15 mouse cellular contexts compared by ENCODE assay signal in the genomic region with DNA sequence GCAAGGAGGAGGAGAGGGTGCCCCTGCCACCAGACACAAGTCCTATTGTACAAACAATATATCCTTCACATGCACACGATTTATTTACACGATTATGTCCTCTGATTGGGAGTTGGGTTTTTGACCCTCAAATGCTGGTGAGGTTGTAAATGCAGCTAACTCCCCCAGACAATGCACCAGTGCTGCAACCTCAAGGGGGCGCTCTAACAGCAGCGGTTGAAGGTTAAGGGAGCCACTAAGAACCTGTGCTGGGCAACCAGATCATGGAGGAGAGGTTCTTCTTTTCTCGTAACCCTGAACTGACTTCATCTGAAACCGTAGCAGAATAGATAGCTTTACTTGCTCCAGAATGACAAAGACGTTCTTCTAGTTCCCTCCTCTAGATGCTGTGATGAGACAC. TPM values are rescaled to one million over a fixed set of nuclear protein-coding genes. Genes with fewer than 3 reads are reported as not detected.
DNase-seq lines count a peak whose midpoint lies in the region; ATAC-seq and TF ChIP-seq lines count a peak whose summit lies in the region.
"Had no signal": no experiment of that assay in that cellular context is flagged by ENCODE, and none has a peak within 500 bp of the region (broad histone marks: within the 10 kb centered on the region; RNA-seq: fewer than 3 reads in every experiment).

No protein-coding gene starts in this region.

- H3K4me2 ChIP-seq in liver, postnatal 0 days (ENCODE audit: low read depth, low read length): no peak overlapping the region
- H3K4me2 ChIP-seq in CH12.LX (ENCODE audit: insufficient read depth, low read depth, poor library complexity, severe bottlenecking): no peak overlapping the region
- no peak overlapping the region for H3K4me2 ChIP-seq in forebrain, embryonic 16.5 days (ENCODE audit: low read length)
- H3K4me2 ChIP-seq: limb, embryonic 15.5 days had no signal

- H3K36me3 ChIP-seq in liver, postnatal 0 days (replicated peaks; ENCODE audit: insufficient read depth, low read length): no peaks in the 10 kb centered on the region
- H3K36me3 ChIP-seq in CH12.LX (replicated peaks in 1 of 2; ENCODE audit: control insufficient read depth in 1 of 2, insufficient read depth in 1 of 2, low read length in 1 of 2): no peaks in the 10 kb centered on the region
- no peaks in the 10 kb centered on the region for H3K36me3 ChIP-seq in forebrain, embryonic 16.5 days (ENCODE audit: control insufficient read depth, insufficient read depth)
- H3K36me3 ChIP-seq: limb, embryonic 15.5 days had no signal

- peak; percentile 22; the same call in 1 of the 2 replicates for TF ChIP-seq CTCF in gastrocnemius, adult 2 months (IDR thresholded peaks at IDR 0.05)
- TF ChIP-seq CTCF in liver, postnatal 0 days (IDR thresholded peaks at IDR 0.05; ENCODE audit: low read depth): peak; percentile 33
- peak; percentile 22 to 50; a peak in 2 of 4 replicates for TF ChIP-seq CTCF in CH12.LX (conservative IDR thresholded peaks at IDR 0.05 in 1 of 2, IDR thresholded peaks at IDR 0.05 in 1 of 2; ENCODE audit: low read depth in 2 of 2, low read length in 2 of 2)
- TF ChIP-seq CTCF in brain, embryonic 14.5 days (IDR thresholded peaks at IDR 0.05; ENCODE audit: borderline replicate concordance, extremely low read depth, insufficient read depth, insufficient read length): peak; percentile 20; the same call in 1 of the 2 replicates

- ATAC-seq in liver, postnatal 0 days: no peak
- no peak for ATAC-seq in forebrain, embryonic 16.5 days

- in situ Hi-C loops in CH12.LX (cut with MboI; ENCODE audit: low pct_ligation_motif_present, low pct_unique_long_range_greater_than_20kb, low sequenced_read_pairs): no loop called here

- WGBS in liver, postnatal 0 days (ENCODE audit: insufficient replicate concordance): 64% methylated on average over 7 of the region's 7 CpGs
- 72% methylated on average over 7 of the region's 7 CpGs for WGBS in forebrain, embryonic 16.5 days

- H3K27me3 ChIP-seq in liver, postnatal 0 days (ENCODE audit: insufficient read depth, low read length): no peaks in the 10 kb centered on the region
- no peaks in the 10 kb centered on the region for H3K27me3 ChIP-seq in CH12.LX (replicated peaks)
- H3K27me3 ChIP-seq in forebrain, embryonic 16.5 days (replicated peaks; ENCODE audit: control insufficient read depth, insufficient read depth, low read length): no peaks in the 10 kb centered on the region
- H3K27me3 ChIP-seq: limb, embryonic 15.5 days had no signal

- no peak overlapping the region for H3K9ac ChIP-seq in liver, postnatal 0 days (replicated peaks)
- H3K9ac ChIP-seq in CH12.LX (ENCODE audit: insufficient read depth, low read depth): no peak overlapping the region
- H3K9ac ChIP-seq in forebrain, embryonic 16.5 days (replicated peaks; ENCODE audit: low read depth, low read length): no peak overlapping the region
- H3K9ac ChIP-seq: limb, embryonic 15.5 days had no signal

- intact Hi-C loops in gastrocnemius, adult 2 months (cut with DNase I): no loop called here

- no peak; the same call in none of the 2 replicates for TF ChIP-seq RAD21 in CH12.LX (IDR thresholded peaks at IDR 0.05; ENCODE audit: low read depth, low read length)

- no peaks in the 10 kb centered on the region for H3K9me3 ChIP-seq in liver, postnatal 0 days (ENCODE audit: low read length)
- no peaks in the 10 kb centered on the region for H3K9me3 ChIP-seq in CH12.LX (replicated peaks; ENCODE audit: low read length)
- H3K9me3 ChIP-seq in forebrain, embryonic 16.5 days (ENCODE audit: control insufficient read depth, low read length): no peaks in the 10 kb centered on the region
- H3K9me3 ChIP-seq: limb, embryonic 15.5 days had no signal

- no peaks in the 10 kb centered on the region for H3K79me2 ChIP-seq in CH12.LX (replicated peaks; ENCODE audit: control insufficient read depth, extremely low read depth, insufficient read depth, poor library complexity, severe bottlenecking)

- DNase-seq in gastrocnemius, adult 2 months: no peak
- no peak for DNase-seq in gastrocnemius, adult 8-10 months (ENCODE audit: low spot score in 2 of 2)
- no peak for DNase-seq in liver, postnatal 0 days
- DNase-seq in liver: no peak
- DNase-seq in CH12.LX (ENCODE audit: extremely low read depth): no peak
- no peak for DNase-seq in brain, embryonic 14.5 days (ENCODE audit: low read depth)
- DNase-seq in gastrocnemius, postnatal 4 days (ENCODE audit: low spot score in 2 of 2): no peak
- DNase-seq: adrenal gland, postnatal 36 days; cerebellum, adult 2 months; heart, adult 18-20 months had no signal

- no peaks in the 10 kb centered on the region for H3K4me1 ChIP-seq in liver, postnatal 0 days (ENCODE audit: insufficient read depth)
- H3K4me1 ChIP-seq in CH12.LX (ENCODE audit: control insufficient read depth in 1 of 2, insufficient read depth in 2 of 2): no peaks in the 10 kb centered on the region
- no peaks in the 10 kb centered on the region for H3K4me1 ChIP-seq in forebrain, embryonic 16.5 days (replicated peaks; ENCODE audit: control insufficient read depth, insufficient read depth, low read length)
- H3K4me1 ChIP-seq: limb, embryonic 15.5 days had no signal

- no peak for TF ChIP-seq POLR2A in CH12.LX (IDR thresholded peaks at IDR 0.05; ENCODE audit: low read depth, low read length)
- TF ChIP-seq POLR2A in brain, embryonic 14.5 days (IDR thresholded peaks at IDR 0.05; ENCODE audit: borderline replicate concordance, extremely low read depth, insufficient read depth, insufficient read length, poor library complexity, severe bottlenecking): no peak

- no peak overlapping the region for H3K27ac ChIP-seq in gastrocnemius, adult 2 months
- H3K27ac ChIP-seq in liver, postnatal 0 days (ENCODE audit: low read depth): no peak overlapping the region
- H3K27ac ChIP-seq in CH12.LX (ENCODE audit: insufficient read depth, low read depth): no peak overlapping the region
- H3K27ac ChIP-seq in forebrain, embryonic 16.5 days (ENCODE audit: low read length): no peak overlapping the region
- H3K27ac ChIP-seq: limb, embryonic 15.5 days had no signal

- H3K4me3 ChIP-seq in gastrocnemius, adult 2 months: no peak overlapping the region
- H3K4me3 ChIP-seq in liver, postnatal 0 days (ENCODE audit: low read depth, low read length): no peak overlapping the region
- no peak overlapping the region for H3K4me3 ChIP-seq in CH12.LX (replicated peaks in 1 of 3; ENCODE audit: low read depth in 2 of 3, low read length in 2 of 3, poor library complexity in 1 of 3)
- H3K4me3 ChIP-seq in forebrain, embryonic 16.5 days (replicated peaks; ENCODE audit: low read length): no peak overlapping the region
- H3K4me3 ChIP-seq: limb, embryonic 15.5 days had no signal

- dilution Hi-C loops in CH12.LX (cut with MboI; ENCODE audit: extremely low pct_ligation_motif_present, extremely low pct_unique_long_range_greater_than_20kb, low sequenced_read_pairs): no loop called here

- TF ChIP-seq EP300 in liver, postnatal 0 days (IDR thresholded peaks at IDR 0.05; ENCODE audit: low read depth): no peak
- TF ChIP-seq EP300 in CH12.LX (IDR thresholded peaks at IDR 0.05; ENCODE audit: low read length): no peak

TF ChIP-seq in CH12.LX, 34 proteins besides CTCF, POLR2A, EP300 and RAD21:
- TF ChIP-seq SMC3 (IDR thresholded peaks at IDR 0.05; ENCODE audit: low read depth, low read length) (peak; percentile 15; the same call in 1 of the 2 replicates), MAZ (IDR thresholded peaks at IDR 0.05; ENCODE audit: low read depth, low read length) (no peak)

RNA-seq across cellular contexts. Expression of gene Eno4, which starts 56.8 kb away (rescaled TPM):
- total RNA-seq in gastrocnemius, adult 2 months (2021): not detected
- total RNA-seq in gastrocnemius, adult 8-10 months (2022): not detected
- not detected in 2 replicates for polyA plus RNA-seq in liver, postnatal 0 days (2015; fragmentation: Nextera tagmentation; extraction: Ambion mirVana)
- total RNA-seq in CH12.LX (2012; rRNA removed): 0.25 and 0.34 TPM in 2 replicates
- 1.1 and 1.2 TPM in 2 replicates for total RNA-seq in CH12.LX (2014; rRNA removed)
- 1.3 and 1.6 TPM in 2 replicates for polyA plus RNA-seq in CH12.LX (2012; ENCODE audit: insufficient read length, low read depth)
- 1.5 and 1.6 TPM in 2 replicates for polyA plus RNA-seq in brain, embryonic 14.5 days (2012; rRNA removed)
- 1.6 and 1.7 TPM in 2 replicates for polyA plus RNA-seq in forebrain, embryonic 16.5 days (2015; fragmentation: Nextera tagmentation; extraction: Ambion mirVana)
- under 1 TPM in 1 of 2 experiments, not detected in 1; 0.26 TPM for total RNA-seq in gastrocnemius, postnatal 4 days (2021)
- total RNA-seq: heart, postnatal 25 days; megakaryocyte progenitor cell, adult 5-6 weeks had no signal
- polyA plus RNA-seq: large intestine, adult 2 months had no signal

RNA-seq across cellular contexts. Expression of gene Hspa12a, which starts 57.0 kb away (rescaled TPM):
- 1 to 10 TPM; 4.4 to 5.7 TPM for total RNA-seq in gastrocnemius, adult 2 months (2021)
- 1 to 10 TPM; 1.7 to 4.2 (median 3.6) TPM for total RNA-seq in gastrocnemius, adult 8-10 months (2022)
- polyA plus RNA-seq in liver, postnatal 0 days (2015; fragmentation: Nextera tagmentation; extraction: Ambion mirVana): 0.21 and 0.28 TPM in 2 replicates
- total RNA-seq in CH12.LX (2012; rRNA removed) (0.92 and 1.4 TPM in 2 replicates), CH12.LX (2014; rRNA removed) (1.2 and 1.4 TPM in 2 replicates)
- polyA plus RNA-seq in CH12.LX (2012; ENCODE audit: insufficient read length, low read depth): 1.6 and 1.9 TPM in 2 replicates
- 46.8 and 64.6 TPM in 2 replicates for polyA plus RNA-seq in brain, embryonic 14.5 days (2012; rRNA removed)
- 67.5 and 69.7 TPM in 2 replicates for polyA plus RNA-seq in forebrain, embryonic 16.5 days (2015; fragmentation: Nextera tagmentation; extraction: Ambion mirVana)
- total RNA-seq in gastrocnemius, postnatal 4 days (2021): 10 to 100 TPM; 19.7 to 22.0 TPM
